Mouse (Mus musculus) brown adipose tissue, adult 24 weeks (tissue): ENCODE measurements around the gene Plcb3. TPM values are rescaled to one million over a fixed set of nuclear protein-coding genes. Genes with fewer than 3 reads are reported as not detected.

Experiments
- polyA plus RNA-seq: library from polyadenylated mRNA; stranded (reverse); fragments of >200 nt; gene quantifications from 2 replicates; pipeline ENCODE4 v1.2.4, GENCODE M21; 2012; ENCODE audit not compliant: missing spikeins, insufficient read depth, insufficient read length

Gene Plcb3
- polyA plus RNA-seq, 1 experiment, result 23.8 TPM

Other genes with a start within 250 kb of the Plcb3 start
- gene Rps6ka4, start 135.8 kb downstream of the Plcb3 start, polyA plus RNA-seq, result 6.7 and 9.8 TPM in 2 replicates
- 1.9 and 2.3 TPM in 2 replicates for gene Ccdc88b, start 118.3 kb downstream of the Plcb3 start, polyA plus RNA-seq
- 18.1 and 29.4 TPM in 2 replicates for gene Trmt112, start 66.8 kb downstream of the Plcb3 start, polyA plus RNA-seq
- 974 and 1,161 TPM in 2 replicates for gene Prdx5, start 66.4 kb downstream of the Plcb3 start, polyA plus RNA-seq
- 86.4 and 123 TPM in 2 replicates for gene Esrra, start 54.7 kb downstream of the Plcb3 start, polyA plus RNA-seq
- gene Catsperz, start 51.1 kb downstream of the Plcb3 start, polyA plus RNA-seq, result not detected in 2 replicates
- gene Kcnk4, start 42.0 kb downstream of the Plcb3 start, polyA plus RNA-seq, result 1.6 and 1.8 TPM in 2 replicates
- 47.1 and 49.4 TPM in 2 replicates for gene Bad, start 34.6 kb downstream of the Plcb3 start, polyA plus RNA-seq
- gene Gpr137, start 34.0 kb downstream of the Plcb3 start, polyA plus RNA-seq, result 31.2 and 45.5 TPM in 2 replicates
- 210 and 250 TPM in 2 replicates for gene Ppp1r14b, start 1.5 kb downstream of the Plcb3 start, polyA plus RNA-seq
- 126 and 133 TPM in 2 replicates for gene Fkbp2, start 4.0 kb upstream of the Plcb3 start, polyA plus RNA-seq
- 255 and 283 TPM in 2 replicates for gene Vegfb, start 11.2 kb upstream of the Plcb3 start, polyA plus RNA-seq
- gene Dnajc4, start 16.1 kb upstream of the Plcb3 start, polyA plus RNA-seq, result 70.0 and 78.9 TPM in 2 replicates
- 10.9 and 11.7 TPM in 2 replicates for gene Nudt22, start 19.6 kb upstream of the Plcb3 start, polyA plus RNA-seq
- gene Trpt1, start 19.7 kb upstream of the Plcb3 start, polyA plus RNA-seq, result 15.0 and 19.3 TPM in 2 replicates
- gene Fermt3, start 43.0 kb upstream of the Plcb3 start, polyA plus RNA-seq, result 2.0 and 2.8 TPM in 2 replicates
- 81.7 and 119 TPM in 2 replicates for gene Stip1, start 63.5 kb upstream of the Plcb3 start, polyA plus RNA-seq
- 155 and 161 TPM in 2 replicates for gene Macrod1, start 80.3 kb upstream of the Plcb3 start, polyA plus RNA-seq
- gene Flrt1, start 129.3 kb upstream of the Plcb3 start, polyA plus RNA-seq, result 0.59 TPM in 1 of 2 replicates, not detected in the other
- 28.7 and 44.7 TPM in 2 replicates for gene Otub1, start 229.8 kb upstream of the Plcb3 start, polyA plus RNA-seq
- gene Cox8a, start 241.1 kb upstream of the Plcb3 start, polyA plus RNA-seq, result 4,354 and 4,380 TPM in 2 replicates